Comparison of ENCODE assay signal across 45 mouse cellular contexts in the genomic region with DNA sequence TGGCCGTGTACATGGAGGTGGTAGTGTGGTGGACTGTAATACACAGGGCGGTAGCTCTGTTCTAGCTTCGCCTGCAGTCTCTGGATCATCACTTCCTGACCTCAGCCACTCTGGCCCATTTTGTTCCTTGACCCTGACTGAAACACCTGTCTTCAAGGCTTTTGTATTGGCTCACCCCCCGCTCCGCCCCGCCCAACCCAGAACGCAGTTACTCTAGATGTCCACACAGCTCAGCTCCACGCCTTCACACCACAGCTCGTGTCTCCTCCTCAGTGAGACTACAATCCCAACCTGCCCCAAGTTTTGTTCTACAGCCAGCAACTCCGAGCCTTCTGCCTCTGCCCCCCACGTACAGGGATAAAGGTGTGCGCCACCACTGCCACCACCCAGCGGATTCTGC. TPM values are rescaled to one million over a fixed set of nuclear protein-coding genes. Genes with fewer than 3 reads are reported as not detected.
"Had no signal": no experiment of that assay in that cellular context is flagged by ENCODE, and none has a peak within 500 bp of the region (broad histone marks: within the 10 kb centered on the region; RNA-seq: fewer than 3 reads in every experiment).

No protein-coding gene starts in this region.

- H3K27ac ChIP-seq: limb, embryonic 10.5 days; limb, embryonic 12.5 days; limb, embryonic 13.5 days; limb, embryonic 15.5 days; liver, embryonic 12.5 days; liver, embryonic 13.5 days; liver, embryonic 14.5 days; liver, embryonic 15.5 days; lung, embryonic 15.5 days; macrophage; midbrain, embryonic 10.5 days; midbrain, embryonic 12.5 days; midbrain, embryonic 13.5 days; neural tube, embryonic 12.5 days had no signal

- H3K9me3 ChIP-seq: limb, embryonic 10.5 days; limb, embryonic 12.5 days; limb, embryonic 13.5 days; limb, embryonic 15.5 days; liver, embryonic 12.5 days; liver, embryonic 13.5 days; liver, embryonic 15.5 days; lung, embryonic 15.5 days; megakaryocyte, embryonic 14.5 days; midbrain, embryonic 10.5 days; midbrain, embryonic 12.5 days; midbrain, embryonic 13.5 days; neural tube, embryonic 12.5 days had no signal

- H3K4me2 ChIP-seq: limb, embryonic 12.5 days; limb, embryonic 13.5 days; limb, embryonic 15.5 days; liver, embryonic 11.5 days; liver, embryonic 12.5 days; liver, embryonic 13.5 days; liver, embryonic 15.5 days; lung, embryonic 14.5 days; lung, embryonic 15.5 days; midbrain, embryonic 11.5 days; midbrain, embryonic 12.5 days; midbrain, embryonic 13.5 days; neural tube, embryonic 12.5 days had no signal

- H3K9ac ChIP-seq: limb, embryonic 12.5 days; limb, embryonic 13.5 days; limb, embryonic 15.5 days; liver, embryonic 12.5 days; liver, embryonic 13.5 days; liver, embryonic 14.5 days; liver, embryonic 15.5 days; liver, postnatal 0 days; lung, embryonic 14.5 days; lung, embryonic 15.5 days; midbrain, embryonic 12.5 days; midbrain, embryonic 13.5 days; neural tube, embryonic 12.5 days had no signal

- H3K4me3 ChIP-seq: limb, embryonic 10.5 days; limb, embryonic 12.5 days; limb, embryonic 13.5 days; limb, embryonic 15.5 days; liver, embryonic 12.5 days; liver, embryonic 13.5 days; liver, embryonic 15.5 days; lung, embryonic 15.5 days; megakaryocyte, embryonic 14.5 days; midbrain, embryonic 10.5 days; midbrain, embryonic 12.5 days; midbrain, embryonic 13.5 days; myocyte; neural tube, embryonic 12.5 days had no signal

- H3K27me3 ChIP-seq: limb, embryonic 12.5 days; limb, embryonic 13.5 days; limb, embryonic 15.5 days; liver, embryonic 12.5 days; liver, embryonic 13.5 days; liver, embryonic 15.5 days; lung, embryonic 15.5 days; megakaryocyte, embryonic 14.5 days; midbrain, embryonic 12.5 days; midbrain, embryonic 13.5 days; neural tube, embryonic 12.5 days had no signal

- DNase-seq: left cerebral cortex, postnatal 4 days; liver; liver, embryonic 13.5 days; liver, postnatal 0 days; lung, adult 18-20 months; lung, adult 2 months; lung, embryonic 14.5 days; lung, postnatal 10 days; lung, postnatal 14 days; lung, postnatal 36 days; lung, postnatal 4 days; midbrain, embryonic 14.5 days had no signal

- ATAC-seq: liver, embryonic 12.5 days; liver, postnatal 0 days; lung, postnatal 0 days; midbrain, embryonic 13.5 days; midbrain, embryonic 16.5 days had no signal

RNA-seq across cellular contexts. Expression of a gene that starts 4.1 kb away (rescaled TPM):
- total RNA-seq: left cerebral cortex, postnatal 36 days had no signal

RNA-seq across cellular contexts. Expression of a gene that starts 5.4 kb away (rescaled TPM):
- total RNA-seq: left cerebral cortex, postnatal 10 days; left cerebral cortex, postnatal 14 days; left cerebral cortex, postnatal 25 days; left cerebral cortex, postnatal 36 days; left cerebral cortex, postnatal 4 days; liver, adult 2 months; midbrain, postnatal 0 days; monocyte, adult 5-6 weeks had no signal
- polyA plus RNA-seq: limb, embryonic 11.5 days; limb, embryonic 15.5 days; liver, adult 2 months; liver, postnatal 0 days; lung, adult 2 months; lung, embryonic 14.5 days; lung, embryonic 16.5 days; lung, postnatal 0 days; midbrain, embryonic 12.5 days; midbrain, embryonic 13.5 days; midbrain, embryonic 14.5 days; midbrain, embryonic 16.5 days; midbrain, postnatal 0 days; neural tube, embryonic 11.5 days; neural tube, embryonic 12.5 days had no signal

RNA-seq across cellular contexts. Expression of a gene that starts 6.8 kb away (rescaled TPM):
- total RNA-seq: left cerebral cortex, postnatal 10 days; megakaryocyte progenitor cell, adult 5-6 weeks; midbrain, postnatal 0 days; monocyte, adult 5-6 weeks had no signal

RNA-seq across cellular contexts. Expression of a gene that starts 9.0 kb away (rescaled TPM):
- total RNA-seq: left cerebral cortex, postnatal 10 days; left cerebral cortex, postnatal 14 days; left cerebral cortex, postnatal 25 days; left cerebral cortex, postnatal 36 days; left cerebral cortex, postnatal 4 days; liver, adult 2 months; megakaryocyte progenitor cell, adult 5-6 weeks; megakaryocyte, adult 5-6 weeks; megakaryocyte-erythroid progenitor cell, adult 5-6 weeks; midbrain, postnatal 0 days; monocyte, adult 5-6 weeks had no signal
- polyA plus RNA-seq: limb, embryonic 10.5 days; limb, embryonic 11.5 days; limb, embryonic 12.5 days; limb, embryonic 13.5 days; limb, embryonic 15.5 days; liver, adult 2 months; liver, embryonic 11.5 days; liver, embryonic 12.5 days; liver, embryonic 13.5 days; liver, embryonic 14.5 days; liver, embryonic 15.5 days; liver, embryonic 16.5 days; liver, postnatal 0 days; lung, adult 2 months; lung, embryonic 14.5 days; lung, embryonic 15.5 days; lung, embryonic 16.5 days; lung, postnatal 0 days; macrophage; midbrain, embryonic 10.5 days; midbrain, embryonic 11.5 days; midbrain, embryonic 12.5 days; midbrain, embryonic 13.5 days; midbrain, embryonic 14.5 days; midbrain, embryonic 16.5 days; midbrain, postnatal 0 days; neural tube, embryonic 11.5 days; neural tube, embryonic 12.5 days had no signal
